Mouse (Mus musculus) layer of hippocampus, adult 9-10 months (tissue): Measurements from ENCODE around the gene Stim2.

Experiments used
- DNase-seq: peaks from one replicate; pipeline ENCODE4 v3.0.0; 2022; ENCODE audit warnings: low spot score

Gene Stim2

GRCm38 (mm10) chr5:54049145-54049733 is 50.9 kb downstream of the Stim2 start:
- no peak for DNase-seq

GRCm38 (mm10) chr5:54049940-54050339 is 51.6 kb downstream of the Stim2 start:
- no peak for DNase-seq

- DNase-seq, result no peak
Observed at GRCm38 (mm10) chr5:54051056-54051455, 52.8 kb downstream of the Stim2 start.

- DNase-seq, result no peak
Observed at GRCm38 (mm10) chr5:54052205-54052604, 53.9 kb downstream of the Stim2 start.

GRCm38 (mm10) chr5:54053673-54054366 is 55.5 kb downstream of the Stim2 start:
- DNase-seq, result no peak

GRCm38 (mm10) chr5:54056266-54056665 is 58.0 kb downstream of the Stim2 start:
- no peak for DNase-seq

GRCm38 (mm10) chr5:54059998-54060397 is 61.7 kb downstream of the Stim2 start:
- DNase-seq, result no peak

- peak; percentile 43 for DNase-seq
Observed at GRCm38 (mm10) chr5:54062079-54062478, 63.8 kb downstream of the Stim2 start.

GRCm38 (mm10) chr5:54067591-54067990 is 69.3 kb downstream of the Stim2 start:
- DNase-seq, result no peak

- DNase-seq, result no peak
Observed at GRCm38 (mm10) chr5:54070549-54070948, 72.2 kb downstream of the Stim2 start.

- no peak for DNase-seq
Observed at GRCm38 (mm10) chr5:54071288-54071687, 73.0 kb downstream of the Stim2 start.

- DNase-seq, result no peak
Observed at GRCm38 (mm10) chr5:54071705-54072104, 73.4 kb downstream of the Stim2 start.

- no peak for DNase-seq
Observed at GRCm38 (mm10) chr5:54073291-54073690, 75.0 kb downstream of the Stim2 start.

- no peak for DNase-seq
Observed at GRCm38 (mm10) chr5:54079997-54080396, 81.7 kb downstream of the Stim2 start.

GRCm38 (mm10) chr5:54087912-54088311 is 89.6 kb downstream of the Stim2 start:
- DNase-seq, result no peak

- DNase-seq, result no peak
Observed at GRCm38 (mm10) chr5:54098219-54098618, 99.9 kb downstream of the Stim2 start.

- peak; percentile 40 for DNase-seq
Observed at GRCm38 (mm10) chr5:54100916-54101315, 102.6 kb downstream of the Stim2 start.

- no peak for DNase-seq
Observed at GRCm38 (mm10) chr5:54101318-54101717, 103.0 kb downstream of the Stim2 start.

GRCm38 (mm10) chr5:54101960-54102359 is 103.7 kb downstream of the Stim2 start:
- no peak for DNase-seq

- no peak for DNase-seq
Observed at GRCm38 (mm10) chr5:54106669-54107068, 108.4 kb downstream of the Stim2 start.

- DNase-seq, result no peak
Observed at GRCm38 (mm10) chr5:54107069-54107468, 108.8 kb downstream of the Stim2 start.

- DNase-seq, result no peak
Observed at GRCm38 (mm10) chr5:54109096-54109495, 110.8 kb downstream of the Stim2 start.

GRCm38 (mm10) chr5:54110789-54111188 is 112.5 kb downstream of the Stim2 start:
- DNase-seq, result no peak

GRCm38 (mm10) chr5:54113284-54113683 is 115.0 kb downstream of the Stim2 start:
- peak; percentile 46 for DNase-seq
